Mouse (Mus musculus): ENCODE data around the gene Thbs2. TPM values are rescaled to one million over a fixed set of nuclear protein-coding genes. Genes with fewer than 3 reads are reported as not detected.
A peak's percentile ranks its signal among the peaks of the same experiment; 100 is the strongest.

Thbs2 gene
- polyA plus RNA-seq, 1 experiment: 3.9 TPM

GRCm38 (mm10) chr17:14724786-14725185 is 30.8 kb upstream of the Thbs2 start:
- Histone ChIP-seq H3K4me1 (ENCODE audit: control insufficient read depth, insufficient read depth, low read length) (no peaks in the 10 kb centered on the region), H3K36me3 (ENCODE audit: control insufficient read depth, insufficient read depth, low read length) (no peaks in the 10 kb centered on the region), H3K27ac (ENCODE audit: insufficient read depth, low read depth, low read length) (no peak overlapping the region), H3K4me3 (ENCODE audit: insufficient read depth, low read depth, low read length) (no peak overlapping the region), H3K27me3 (replicated peaks; ENCODE audit: control insufficient read depth, insufficient read depth, low read length) (no peaks in the 10 kb centered on the region)
- 49% methylated on average over 2 of the region's 2 CpGs for WGBS
- no peak for DNase-seq
- TF ChIP-seq CTCF (conservative IDR thresholded peaks at IDR 0.05; ENCODE audit: insufficient read depth, insufficient read length, low read depth, low read length): no peak
- no peak for TF ChIP-seq POLR2A (IDR thresholded peaks at IDR 0.05; ENCODE audit: low read depth, low read length)

DNA sequence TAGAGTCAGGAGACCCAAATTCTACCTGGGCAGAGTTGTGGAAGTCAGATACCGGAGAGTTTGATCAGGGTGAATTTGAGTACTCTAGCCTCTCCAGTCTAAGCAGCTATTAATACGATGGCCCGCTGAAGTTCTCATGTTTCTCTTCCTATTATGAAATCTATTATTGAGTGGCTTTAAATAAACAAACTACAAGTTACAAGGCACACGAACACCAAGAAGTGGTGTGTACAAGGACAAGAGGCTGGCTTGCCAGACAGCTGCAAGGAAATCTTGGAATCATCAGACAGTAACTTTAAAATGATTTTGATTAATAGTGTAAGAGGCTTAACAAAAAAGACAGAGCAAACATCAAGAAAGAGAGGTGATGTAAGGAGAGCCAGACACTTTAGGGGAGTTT is 27.3 kb upstream of the Thbs2 start:
- 65% methylated on average over 4 of the region's 4 CpGs for WGBS
- Histone ChIP-seq H3K27ac (ENCODE audit: insufficient read depth, low read depth, low read length) (no peak overlapping the region), H3K27me3 (replicated peaks; ENCODE audit: control insufficient read depth, insufficient read depth, low read length) (no peaks in the 10 kb centered on the region), H3K4me3 (ENCODE audit: insufficient read depth, low read depth, low read length) (no peak overlapping the region), H3K4me1 (ENCODE audit: control insufficient read depth, insufficient read depth, low read length) (no peaks in the 10 kb centered on the region), H3K36me3 (ENCODE audit: control insufficient read depth, insufficient read depth, low read length) (no peaks in the 10 kb centered on the region)
- no peak for TF ChIP-seq POLR2A (IDR thresholded peaks at IDR 0.05; ENCODE audit: low read depth, low read length)
- TF ChIP-seq CTCF (conservative IDR thresholded peaks at IDR 0.05; ENCODE audit: insufficient read depth, insufficient read length, low read depth, low read length): no peak
- DNase-seq: no peak

DNA sequence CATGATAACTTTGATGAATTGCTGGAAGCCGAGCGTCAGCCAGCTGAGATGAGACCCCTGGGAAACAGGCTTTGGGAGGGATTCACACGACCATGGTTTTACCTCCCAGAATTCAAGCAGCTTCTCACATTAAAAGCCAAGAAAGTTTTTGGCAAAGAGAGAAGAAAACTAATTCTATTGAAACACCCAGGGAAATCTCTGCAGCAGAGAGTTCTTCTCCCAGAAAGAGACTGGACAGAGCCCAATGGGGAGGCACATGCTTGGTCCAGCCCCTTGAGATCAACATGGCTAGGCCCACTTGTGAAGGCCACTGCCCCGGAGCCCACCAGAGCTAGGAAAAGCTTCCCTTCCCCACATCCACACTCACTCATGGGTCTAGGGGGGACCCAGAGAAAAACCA is 26.9 kb upstream of the Thbs2 start:
- no peak for DNase-seq
- no peaks in the 10 kb centered on the region for H3K36me3 ChIP-seq (ENCODE audit: control insufficient read depth, insufficient read depth, low read length)
- no peak overlapping the region for H3K4me3 ChIP-seq (ENCODE audit: insufficient read depth, low read depth, low read length)
- 76% methylated on average over 4 of the region's 4 CpGs for WGBS
- TF ChIP-seq POLR2A (IDR thresholded peaks at IDR 0.05; ENCODE audit: low read depth, low read length) (no peak), CTCF (conservative IDR thresholded peaks at IDR 0.05; ENCODE audit: insufficient read depth, insufficient read length, low read depth, low read length) (no peak)
- H3K27ac ChIP-seq (ENCODE audit: insufficient read depth, low read depth, low read length): no peak overlapping the region
- H3K4me1 ChIP-seq (ENCODE audit: control insufficient read depth, insufficient read depth, low read length): no peaks in the 10 kb centered on the region
- H3K27me3 ChIP-seq (replicated peaks; ENCODE audit: control insufficient read depth, insufficient read depth, low read length): no peaks in the 10 kb centered on the region

DNA sequence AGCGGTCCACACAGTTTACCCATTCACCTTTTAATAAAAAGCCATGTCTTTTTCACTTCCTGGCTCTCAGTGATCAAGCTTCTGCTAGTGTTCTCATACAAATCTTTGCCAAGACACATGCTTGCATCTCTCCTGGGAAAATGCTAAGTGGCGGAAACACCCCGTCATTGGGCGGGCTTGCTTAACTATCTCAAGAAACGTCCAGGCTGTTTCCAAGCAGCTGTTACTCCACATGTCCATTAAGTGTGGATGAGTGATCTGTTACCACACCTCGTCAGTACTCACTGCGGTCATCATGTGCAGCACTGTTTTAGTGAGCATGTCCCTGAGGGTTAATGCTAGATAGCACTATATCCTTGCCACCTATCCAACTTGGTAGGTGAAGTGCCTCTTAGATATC is 26.2 kb upstream of the Thbs2 start:
- no peaks in the 10 kb centered on the region for H3K27me3 ChIP-seq (replicated peaks; ENCODE audit: control insufficient read depth, insufficient read depth, low read length)
- DNase-seq: peak; percentile 51
- no peak for TF ChIP-seq CTCF (conservative IDR thresholded peaks at IDR 0.05; ENCODE audit: insufficient read depth, insufficient read length, low read depth, low read length)
- no peak for TF ChIP-seq POLR2A (IDR thresholded peaks at IDR 0.05; ENCODE audit: low read depth, low read length)
- no peak overlapping the region for H3K27ac ChIP-seq (ENCODE audit: insufficient read depth, low read depth, low read length)
- no peaks in the 10 kb centered on the region for H3K4me1 ChIP-seq (ENCODE audit: control insufficient read depth, insufficient read depth, low read length)
- H3K36me3 ChIP-seq (ENCODE audit: control insufficient read depth, insufficient read depth, low read length): no peaks in the 10 kb centered on the region
- no peak overlapping the region for H3K4me3 ChIP-seq (ENCODE audit: insufficient read depth, low read depth, low read length)
- WGBS: 77% methylated on average over 7 of the region's 7 CpGs

- H3K4me3 ChIP-seq (ENCODE audit: insufficient read depth, low read depth, low read length): no peak overlapping the region
- H3K4me1 ChIP-seq (ENCODE audit: control insufficient read depth, insufficient read depth, low read length): no peaks in the 10 kb centered on the region
- TF ChIP-seq CTCF (conservative IDR thresholded peaks at IDR 0.05; ENCODE audit: insufficient read depth, insufficient read length, low read depth, low read length) (no peak), POLR2A (IDR thresholded peaks at IDR 0.05; ENCODE audit: low read depth, low read length) (no peak)
- no peak for DNase-seq
- no peaks in the 10 kb centered on the region for H3K27me3 ChIP-seq (replicated peaks; ENCODE audit: control insufficient read depth, insufficient read depth, low read length)
- 63% methylated on average over 4 of the region's 4 CpGs for WGBS
- H3K27ac ChIP-seq (ENCODE audit: insufficient read depth, low read depth, low read length): no peak overlapping the region
- no peaks in the 10 kb centered on the region for H3K36me3 ChIP-seq (ENCODE audit: control insufficient read depth, insufficient read depth, low read length)
Observed at GRCm38 (mm10) chr17:14718801-14719200, 24.8 kb upstream of the Thbs2 start.

DNA sequence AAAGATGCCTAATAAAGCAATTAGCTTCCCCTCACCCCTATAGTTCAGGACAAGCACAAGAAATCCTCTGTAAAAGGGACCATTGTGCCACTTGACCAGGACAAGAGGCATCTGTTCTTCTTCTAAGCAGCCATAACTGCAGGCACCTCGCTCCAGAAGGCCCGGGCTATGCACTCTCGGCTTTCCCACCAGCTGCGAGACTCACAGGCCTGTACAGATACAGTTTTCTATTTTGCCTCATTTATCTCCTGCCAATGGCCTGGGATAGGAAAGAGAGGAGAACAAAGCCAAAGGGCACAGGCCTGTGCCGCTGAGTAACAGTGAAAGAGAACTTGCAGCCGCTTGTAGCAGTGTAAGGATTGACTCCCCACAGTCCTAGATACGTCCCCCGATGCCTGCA is 20.7 kb upstream of the Thbs2 start:
- Histone ChIP-seq H3K4me3 (ENCODE audit: insufficient read depth, low read depth, low read length) (no peak overlapping the region), H3K36me3 (ENCODE audit: control insufficient read depth, insufficient read depth, low read length) (no peaks in the 10 kb centered on the region), H3K27ac (ENCODE audit: insufficient read depth, low read depth, low read length) (no peak overlapping the region), H3K4me1 (ENCODE audit: control insufficient read depth, insufficient read depth, low read length) (no peaks in the 10 kb centered on the region), H3K27me3 (replicated peaks; ENCODE audit: control insufficient read depth, insufficient read depth, low read length) (no peaks in the 10 kb centered on the region)
- TF ChIP-seq POLR2A (IDR thresholded peaks at IDR 0.05; ENCODE audit: low read depth, low read length) (no peak), CTCF (conservative IDR thresholded peaks at IDR 0.05; ENCODE audit: insufficient read depth, insufficient read length, low read depth, low read length) (no peak)
- no peak for DNase-seq
- WGBS: 88% methylated on average over 8 of the region's 8 CpGs

- 92% methylated on average over 3 of the region's 3 CpGs for WGBS
- H3K27me3 ChIP-seq (replicated peaks; ENCODE audit: control insufficient read depth, insufficient read depth, low read length): no peaks in the 10 kb centered on the region
- TF ChIP-seq CTCF (conservative IDR thresholded peaks at IDR 0.05; ENCODE audit: insufficient read depth, insufficient read length, low read depth, low read length) (no peak), POLR2A (IDR thresholded peaks at IDR 0.05; ENCODE audit: low read depth, low read length) (no peak)
Observed at GRCm38 (mm10) chr17:14714374-14714773, 20.3 kb upstream of the Thbs2 start.

DNA sequence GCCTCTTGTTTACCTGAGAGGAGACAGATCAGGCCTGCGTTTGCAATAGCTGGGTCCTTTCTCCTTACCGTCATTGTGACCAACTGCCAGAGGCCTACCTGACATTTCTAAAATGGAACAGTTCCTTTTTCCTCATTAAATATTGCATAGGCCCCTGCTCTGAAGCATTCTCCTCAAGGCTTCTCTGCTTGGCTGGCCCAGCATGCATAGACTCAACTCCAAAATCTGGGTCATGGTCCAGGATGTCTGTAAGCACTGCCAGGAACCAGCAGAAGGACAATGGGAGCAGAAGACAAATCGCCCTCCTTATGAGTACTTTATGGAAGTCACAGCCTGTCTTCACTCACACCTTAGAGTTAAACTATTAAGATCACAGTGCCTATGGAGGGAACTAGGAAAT is 17.7 kb upstream of the Thbs2 start:
- Histone ChIP-seq H3K36me3 (ENCODE audit: control insufficient read depth, insufficient read depth, low read length) (no peaks in the 10 kb centered on the region), H3K27ac (ENCODE audit: insufficient read depth, low read depth, low read length) (no peak overlapping the region), H3K27me3 (replicated peaks; ENCODE audit: control insufficient read depth, insufficient read depth, low read length) (no peaks in the 10 kb centered on the region), H3K4me3 (ENCODE audit: insufficient read depth, low read depth, low read length) (no peak overlapping the region), H3K4me1 (ENCODE audit: control insufficient read depth, insufficient read depth, low read length) (no peaks in the 10 kb centered on the region)
- TF ChIP-seq CTCF (conservative IDR thresholded peaks at IDR 0.05; ENCODE audit: insufficient read depth, insufficient read length, low read depth, low read length) (no peak), POLR2A (IDR thresholded peaks at IDR 0.05; ENCODE audit: low read depth, low read length) (no peak)
- WGBS: 92% methylated on average over 3 of the region's 3 CpGs
- no peak for DNase-seq

More at GRCm38 (mm10) chr17:14714374-14714773, 20.3 kb upstream of the Thbs2 start:
- no peak overlapping the region for H3K4me3 ChIP-seq (ENCODE audit: insufficient read depth, low read depth, low read length)
- DNase-seq: no peak
- H3K4me1 ChIP-seq (ENCODE audit: control insufficient read depth, insufficient read depth, low read length): no peaks in the 10 kb centered on the region
- H3K27ac ChIP-seq (ENCODE audit: insufficient read depth, low read depth, low read length): no peak overlapping the region
- H3K36me3 ChIP-seq (ENCODE audit: control insufficient read depth, insufficient read depth, low read length): no peaks in the 10 kb centered on the region

All from kidney, adult 2 months (tissue).